Mouse (Mus musculus): ENCODE measurements around the gene Pcyt2. TPM values are rescaled to one million over a fixed set of nuclear protein-coding genes. Genes with fewer than 3 reads are reported as not detected.

The Pcyt2 gene
- total RNA-seq, 2 experiments from 2014 or later, result 120 to 141 TPM

GRCm38 (mm10) chr11:120633520-120634343 is 16.0 kb upstream of the Pcyt2 start, which contains the start of gene Mafg:
Gene Mafg, minus strand, starts transcription at chr11:120633600.
- intact Hi-C loops (cut with DNase I), result loop anchor here (2.0 kb wide), 1 partner anchor 39 kb away; the partner anchor contains the start of gene Aspscr1
- peak; percentile 95 to 96 for DNase-seq (ENCODE audit: low spot score in 2 of 2)

- intact Hi-C loops (cut with DNase I), result loop anchor here (2.0 kb wide), 1 partner anchor 40 kb away; the partner anchor contains the start of gene Aspscr1
- peak; percentile 66 to 69 for DNase-seq (ENCODE audit: low spot score in 2 of 2)
These were observed 15.1 kb upstream of the Pcyt2 start for GRCm38 (mm10) chr11:120632559-120633519.

- intact Hi-C loops (cut with DNase I), result loop anchor here (2.0 kb wide), 1 partner anchor 41 kb away; the partner anchor contains the start of gene Aspscr1
- DNase-seq (ENCODE audit: low spot score in 2 of 2), result no peak
These were observed 14.2 kb upstream of the Pcyt2 start for GRCm38 (mm10) chr11:120631726-120632448.

GRCm38 (mm10) chr11:120630881-120631725 is 13.4 kb upstream of the Pcyt2 start:
- no peak for DNase-seq (ENCODE audit: low spot score in 2 of 2)
- intact Hi-C loops (cut with DNase I), result no loop called here

GRCm38 (mm10) chr11:120630401-120630871 is 12.7 kb upstream of the Pcyt2 start:
- intact Hi-C loops (cut with DNase I), result no loop called here
- DNase-seq (ENCODE audit: low spot score in 2 of 2), result no peak

GRCm38 (mm10) chr11:120629911-120630310 is 12.2 kb upstream of the Pcyt2 start:
- DNase-seq (ENCODE audit: low spot score in 2 of 2), result no peak
- intact Hi-C loops (cut with DNase I), result no loop called here

- intact Hi-C loops (cut with DNase I), result no loop called here
- DNase-seq (ENCODE audit: low spot score in 2 of 2), result peak in 1 of 2 experiments; percentile 41
These were observed 11.6 kb upstream of the Pcyt2 start for GRCm38 (mm10) chr11:120629341-120629730.

- no peak for DNase-seq (ENCODE audit: low spot score in 2 of 2)
- intact Hi-C loops (cut with DNase I), result no loop called here
These were observed 11.0 kb upstream of the Pcyt2 start for GRCm38 (mm10) chr11:120628601-120629340.

DNA sequence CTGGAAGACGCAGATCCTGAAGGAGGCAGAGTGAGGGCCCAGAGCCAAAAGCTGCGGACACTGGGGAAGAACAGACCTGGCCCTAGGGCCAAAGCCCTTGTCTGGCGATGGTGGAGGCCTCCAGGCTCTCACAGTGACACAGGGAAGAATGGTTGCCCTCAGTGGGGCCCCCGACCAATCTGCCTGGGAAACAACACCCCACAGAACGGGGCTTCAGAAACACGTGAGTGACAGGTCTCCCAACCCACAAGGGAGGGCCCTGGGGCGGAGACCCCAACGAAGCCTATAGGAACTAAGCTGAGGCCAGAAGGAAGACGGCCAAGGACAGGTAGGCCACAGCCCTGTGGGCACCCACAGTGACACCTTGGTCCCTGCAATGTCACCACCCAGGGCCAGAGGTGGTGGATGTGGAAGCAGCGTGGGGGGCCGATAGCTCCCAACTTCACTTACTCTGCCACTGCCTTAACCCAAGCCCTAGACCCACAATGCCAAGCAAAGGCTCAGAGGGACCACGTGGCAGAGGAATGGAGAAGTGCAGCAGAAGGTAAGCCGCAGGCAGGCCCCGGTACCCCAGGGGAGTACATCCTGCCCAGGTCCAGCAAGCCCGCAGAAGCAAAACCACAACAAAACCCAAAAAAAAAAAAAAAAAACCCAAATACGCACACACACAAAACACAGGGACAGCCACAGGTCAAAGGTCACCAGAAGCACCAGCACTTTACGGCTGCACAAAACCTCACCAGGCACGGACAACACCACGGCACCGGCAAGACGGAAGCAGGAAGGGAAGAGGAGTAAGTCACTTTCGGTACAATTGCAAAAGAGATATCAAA is 9.9 kb upstream of the Pcyt2 start:
- intact Hi-C loops (cut with DNase I), result no loop called here
- no peak for DNase-seq (ENCODE audit: low spot score in 2 of 2)

DNA sequence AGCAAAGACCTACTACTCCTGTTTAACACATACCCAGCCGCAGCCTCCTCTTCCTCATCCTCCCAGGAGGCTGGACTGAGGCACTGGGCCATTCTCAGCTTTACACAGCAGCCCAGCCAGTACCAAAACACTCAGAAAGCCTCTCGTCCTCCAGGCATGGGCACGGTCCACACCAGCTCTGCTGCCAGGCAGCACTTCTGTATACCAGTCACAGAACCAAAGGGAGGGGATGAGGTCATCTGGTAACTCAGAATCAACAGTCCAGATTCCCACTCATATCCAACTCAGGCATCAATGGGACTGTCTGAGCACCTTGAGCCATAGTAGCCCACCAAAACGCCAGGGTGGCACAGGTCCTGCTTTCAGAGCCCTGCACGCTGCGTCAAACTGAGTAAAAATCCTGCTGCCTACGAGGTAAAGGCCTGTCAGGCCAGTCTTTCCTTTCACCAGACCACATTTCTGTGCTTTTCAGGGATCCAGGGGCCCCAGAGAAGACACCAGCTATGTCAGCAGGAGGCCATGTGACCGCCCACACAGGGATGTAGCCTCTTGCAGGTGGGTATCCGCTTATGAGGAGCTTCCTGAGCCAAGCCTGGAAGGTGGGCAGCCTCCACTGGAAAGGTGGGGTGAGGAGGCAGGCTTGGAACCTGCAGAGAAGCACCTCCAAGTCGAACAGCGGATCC is 9.2 kb upstream of the Pcyt2 start:
- no peak for DNase-seq (ENCODE audit: low spot score in 2 of 2)
- intact Hi-C loops (cut with DNase I), result no loop called here

DNA sequence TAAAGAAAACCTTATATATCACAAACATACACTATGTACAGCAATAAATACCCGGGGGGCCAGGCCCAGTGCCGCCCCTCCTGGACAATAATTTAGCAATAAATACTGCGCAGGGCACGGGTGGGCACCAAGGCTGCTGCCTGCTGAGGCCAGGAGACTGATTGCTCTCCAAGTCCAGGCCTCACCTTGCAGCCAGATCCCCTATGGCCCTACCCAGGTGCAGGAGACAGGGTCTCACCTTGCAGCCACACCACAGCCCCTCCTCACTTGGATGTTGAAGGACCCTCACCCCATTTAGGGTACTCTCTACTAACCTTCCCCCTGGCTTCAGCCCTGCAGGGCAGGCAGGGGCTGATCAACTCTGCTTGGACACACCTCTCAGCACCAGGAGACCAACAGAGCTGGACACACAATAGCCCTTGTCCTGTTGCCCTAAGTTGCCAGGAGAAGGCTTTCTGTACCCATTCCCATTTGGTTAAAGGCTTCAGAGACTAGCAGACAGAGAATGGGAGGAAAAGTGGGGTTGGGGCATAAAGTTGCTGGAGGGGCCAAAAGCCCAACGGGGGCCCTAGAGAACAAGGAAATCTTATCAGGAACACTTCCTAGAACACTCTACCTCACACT is 7.5 kb upstream of the Pcyt2 start, which contains the start of gene Sirt7:
Gene Sirt7, minus strand, starts transcription at position 89 of the 624 bp plus-strand sequence.
- intact Hi-C loops (cut with DNase I), result loop anchor here (2.0 kb wide), 1 partner anchor 88 kb away; the partner anchor contains the start of genes Cenpx and Lrrc45
- DNase-seq (ENCODE audit: low spot score in 2 of 2), result no peak

DNA sequence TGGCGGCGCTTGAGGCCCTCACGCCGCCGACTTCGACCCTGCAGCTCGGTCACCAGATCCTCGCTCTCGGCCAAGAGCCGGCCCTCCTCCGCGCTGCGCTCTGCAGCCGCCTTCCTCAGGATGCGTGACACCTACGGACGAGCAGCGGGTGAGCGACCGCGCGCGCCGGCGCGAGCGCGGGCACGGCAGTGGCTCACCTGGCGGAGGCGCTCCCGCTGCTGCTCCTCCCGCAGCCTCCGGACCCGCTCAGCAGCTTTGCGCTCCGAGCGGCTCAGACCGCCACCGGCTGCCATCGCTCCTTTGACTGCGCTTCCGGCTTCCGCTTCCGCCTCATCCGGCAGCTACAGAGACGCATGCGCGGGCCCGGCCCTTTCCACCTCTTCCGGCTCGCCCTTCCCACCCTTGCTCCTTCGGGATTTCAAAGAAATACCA is 7.0 kb upstream of the Pcyt2 start:
- intact Hi-C loops (cut with DNase I), result loop anchor here (2.0 kb wide), 1 partner anchor 88 kb away; the partner anchor contains the start of genes Cenpx and Lrrc45

DNA sequence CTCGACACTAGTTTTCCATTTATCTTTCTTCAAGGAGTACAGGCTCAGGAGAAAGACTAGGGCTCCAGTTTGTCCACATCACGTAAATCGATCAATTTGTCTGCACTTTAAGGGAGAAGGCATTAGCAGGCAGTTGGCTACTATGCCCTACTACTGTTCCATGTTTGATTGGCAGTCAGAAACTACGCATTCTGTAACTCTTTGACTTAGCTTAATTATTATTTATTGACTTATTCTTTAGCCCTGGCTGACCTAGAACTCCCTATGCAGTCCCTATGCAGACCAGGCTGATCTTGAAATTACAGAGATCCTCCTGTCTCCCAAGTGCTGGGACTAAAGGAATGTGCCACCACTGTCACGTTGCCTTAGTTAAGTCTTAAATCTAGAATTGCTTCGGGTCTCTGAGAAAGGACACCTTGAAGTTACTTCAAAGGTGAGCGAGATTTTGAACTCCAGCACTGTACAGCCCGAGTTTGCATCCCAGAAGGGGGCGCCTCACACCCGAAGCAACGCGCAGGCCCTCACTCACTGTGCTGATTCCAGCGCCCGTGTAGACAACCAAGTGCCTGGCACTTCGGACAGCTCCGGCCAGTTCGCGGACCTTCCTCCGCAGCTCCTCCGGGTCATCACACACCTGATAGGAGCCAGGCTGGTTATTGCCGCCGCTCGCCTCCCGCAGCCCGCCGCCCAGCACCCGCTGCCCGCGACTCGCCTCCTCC is 6.4 kb upstream of the Pcyt2 start:
- peak; percentile 54 to 62 for DNase-seq (ENCODE audit: low spot score in 2 of 2)
- intact Hi-C loops (cut with DNase I), result loop anchor here (2.0 kb wide), 1 partner anchor 89 kb away; the partner anchor contains the start of genes Cenpx and Lrrc45

More for the DNA sequence above, 7.0 kb upstream of the Pcyt2 start:
- DNase-seq (ENCODE audit: low spot score in 2 of 2), result peak; percentile 85 to 88

DNA sequence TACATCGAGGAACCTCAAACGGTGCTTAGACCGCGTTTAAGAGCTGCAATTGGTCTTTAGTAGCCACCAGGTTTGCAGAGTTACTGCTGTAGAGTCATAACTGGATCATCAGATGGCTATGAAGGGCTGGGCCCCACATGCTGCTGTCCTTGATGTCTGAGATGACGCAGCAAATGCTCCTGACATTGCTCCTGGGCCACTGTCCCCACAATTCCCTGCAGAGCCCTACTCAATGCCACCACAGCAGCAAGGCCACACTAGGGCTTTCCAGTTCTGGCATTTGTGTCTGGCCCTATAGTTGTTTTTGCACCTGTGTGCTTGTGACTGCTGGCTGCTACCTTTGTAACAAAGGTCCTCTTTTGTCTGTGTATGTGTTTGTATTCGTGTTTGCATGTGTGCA is 5.1 kb upstream of the Pcyt2 start:
- DNase-seq (ENCODE audit: low spot score in 2 of 2), result no peak
- intact Hi-C loops (cut with DNase I), result no loop called here

GRCm38 (mm10) chr11:120620195-120620594 is 2.5 kb upstream of the Pcyt2 start:
- DNase-seq (ENCODE audit: low spot score in 2 of 2), result no peak
- intact Hi-C loops (cut with DNase I), result no loop called here
